Mouse (Mus musculus) lung, postnatal 25 days (tissue): ENCODE data around the gene Slc6a2.
A peak's percentile ranks its signal among the peaks of the same experiment; 100 is the strongest.

Experiments
- DNase-seq: peaks from one replicate; pipeline ENCODE4 v3.0.0; 2022; ENCODE audit warnings: low spot score

Slc6a2 gene

GRCm38 (mm10) chr8:92959779-92960178 lies at the start of gene Slc6a2:
Slc6a2 (plus strand) TSS chr8:92960079.
- no peak for DNase-seq

- no peak for DNase-seq
These were observed 48.4 kb upstream of the Slc6a2 start for GRCm38 (mm10) chr8:92911477-92911876.

GRCm38 (mm10) chr8:92913396-92913795 lies 46.5 kb upstream of the Slc6a2 start:
- no peak for DNase-seq

- DNase-seq = no peak
These were observed 43.8 kb upstream of the Slc6a2 start for GRCm38 (mm10) chr8:92916082-92916481.

GRCm38 (mm10) chr8:92921768-92922167 lies 38.1 kb upstream of the Slc6a2 start:
- DNase-seq = no peak

GRCm38 (mm10) chr8:92928986-92929385 lies 30.9 kb upstream of the Slc6a2 start:
- no peak for DNase-seq

GRCm38 (mm10) chr8:92938056-92938455 lies 21.8 kb upstream of the Slc6a2 start:
- DNase-seq = no peak

GRCm38 (mm10) chr8:92949071-92949470 lies 10.8 kb upstream of the Slc6a2 start:
- no peak for DNase-seq

- no peak for DNase-seq
These were observed 9.1 kb upstream of the Slc6a2 start for GRCm38 (mm10) chr8:92950639-92951371.

- DNase-seq = no peak
These were observed 5.8 kb upstream of the Slc6a2 start for GRCm38 (mm10) chr8:92954044-92954443.

GRCm38 (mm10) chr8:92960451-92960911 lies 602 bp downstream of the Slc6a2 start:
- no peak for DNase-seq

- DNase-seq = no peak
These were observed 1.2 kb downstream of the Slc6a2 start for GRCm38 (mm10) chr8:92961088-92961487.

GRCm38 (mm10) chr8:92964556-92964955 lies 4.7 kb downstream of the Slc6a2 start:
- DNase-seq = no peak

- DNase-seq = peak; percentile 83
These were observed 13.1 kb downstream of the Slc6a2 start for GRCm38 (mm10) chr8:92972949-92973348.

- DNase-seq = no peak
These were observed 16.8 kb downstream of the Slc6a2 start for GRCm38 (mm10) chr8:92976656-92977055.

- DNase-seq = no peak
These were observed 22.6 kb downstream of the Slc6a2 start for GRCm38 (mm10) chr8:92982491-92982890.

GRCm38 (mm10) chr8:92984376-92984775 lies 24.5 kb downstream of the Slc6a2 start:
- DNase-seq = peak; percentile 33

- no peak for DNase-seq
These were observed 37.0 kb downstream of the Slc6a2 start for GRCm38 (mm10) chr8:92996840-92997239.

- peak; percentile 53 for DNase-seq
These were observed 38.7 kb downstream of the Slc6a2 start for GRCm38 (mm10) chr8:92998600-92998999.

- peak; percentile 36 for DNase-seq
These were observed 50.4 kb downstream of the Slc6a2 start for GRCm38 (mm10) chr8:93010286-93010685.

GRCm38 (mm10) chr8:93011439-93011838 lies 51.6 kb downstream of the Slc6a2 start:
- peak; percentile 74 for DNase-seq

GRCm38 (mm10) chr8:93012226-93012625 lies 52.3 kb downstream of the Slc6a2 start:
- no peak for DNase-seq

- no peak for DNase-seq
These were observed 54.4 kb downstream of the Slc6a2 start for GRCm38 (mm10) chr8:93014300-93014699.

GRCm38 (mm10) chr8:93021738-93022137 lies 61.9 kb downstream of the Slc6a2 start:
- DNase-seq = no peak
